Mouse (Mus musculus): ENCODE data around the gene Ankrd54. TPM values are rescaled to one million over a fixed set of nuclear protein-coding genes. Genes with fewer than 3 reads are reported as not detected.

Ankrd54 gene
- polyA plus RNA-seq, 1 experiment from 2014 or later: 23.9 TPM

- Histone ChIP-seq H3K36me3 (peaks cover 47% of the 10 kb centered on the region), H3K9ac (peak overlapping the region; percentile 94), H3K4me2 (peak overlapping the region; percentile 97), H3K27me3 (replicated peaks) (no peaks in the 10 kb centered on the region), H3K4me3 (peak overlapping the region; percentile 88), H3K27ac (replicated peaks) (peak overlapping the region; percentile 91; the same call in 1 of the 2 replicates), H3K4me1 (peaks cover 19% of the 10 kb centered on the region), H3K9me3 (no peaks in the 10 kb centered on the region)
- no peak for ATAC-seq (ENCODE audit: extremely low read depth, insufficient number of reproducible peaks, low FRiP score, low TSS enrichment)
- WGBS: 30% methylated on average over 15 of the region's 15 CpGs
Measured at GRCm38 (mm10) chr15:79075658-79076365, 13.1 kb upstream of the Ankrd54 start.

GRCm38 (mm10) chr15:79074913-79075532 is 12.3 kb upstream of the Ankrd54 start, which contains the start of gene Eif3l:
Eif3l (plus strand) TSS chr15:79075179.
- ATAC-seq (ENCODE audit: extremely low read depth, insufficient number of reproducible peaks, low FRiP score, low TSS enrichment): peak; percentile 70
- H3K4me1 ChIP-seq: peaks cover 19% of the 10 kb centered on the region
- peak within 1 kb of the TSS; percentile 91 for H3K27ac ChIP-seq (replicated peaks)
- WGBS: under 1% methylated on average over 49 of the region's 49 CpGs
- H3K4me2 ChIP-seq: peak within 1 kb of the TSS; percentile 97
- H3K27me3 ChIP-seq (replicated peaks): no peaks in the 10 kb centered on the region; the same call in 1 of the 2 replicates
- H3K36me3 ChIP-seq: peaks cover 41% of the 10 kb centered on the region
- H3K4me3 ChIP-seq: peak within 1 kb of the TSS; percentile 88
- peak within 1 kb of the TSS; percentile 94 for H3K9ac ChIP-seq
- H3K9me3 ChIP-seq: no peaks in the 10 kb centered on the region

- Histone ChIP-seq H3K36me3 (peaks cover 35% of the 10 kb centered on the region), H3K4me3 (peak overlapping the region; percentile 88), H3K27ac (replicated peaks) (peak overlapping the region; percentile 91), H3K4me2 (peak overlapping the region; percentile 97), H3K9ac (peak overlapping the region; percentile 94), H3K9me3 (no peaks in the 10 kb centered on the region), H3K4me1 (peaks cover 19% of the 10 kb centered on the region), H3K27me3 (replicated peaks) (no peaks in the 10 kb centered on the region; the same call in 1 of the 2 replicates)
- WGBS: 30% methylated on average over 10 of the region's 10 CpGs
- ATAC-seq (ENCODE audit: extremely low read depth, insufficient number of reproducible peaks, low FRiP score, low TSS enrichment): no peak
Measured at GRCm38 (mm10) chr15:79074446-79074845, 11.8 kb upstream of the Ankrd54 start.

GRCm38 (mm10) chr15:79073752-79074151 is 11.1 kb upstream of the Ankrd54 start:
- Histone ChIP-seq H3K4me3 (no peak overlapping the region), H3K9ac (no peak overlapping the region), H3K4me1 (peaks cover 20% of the 10 kb centered on the region), H3K36me3 (peaks cover 28% of the 10 kb centered on the region), H3K27ac (replicated peaks) (no peak overlapping the region), H3K27me3 (replicated peaks) (no peaks in the 10 kb centered on the region; the same call in 1 of the 2 replicates), H3K9me3 (no peaks in the 10 kb centered on the region), H3K4me2 (no peak overlapping the region)
- no peak for ATAC-seq (ENCODE audit: extremely low read depth, insufficient number of reproducible peaks, low FRiP score, low TSS enrichment)

- Histone ChIP-seq H3K9ac (no peak overlapping the region), H3K4me2 (no peak overlapping the region), H3K27ac (replicated peaks) (no peak overlapping the region), H3K9me3 (no peaks in the 10 kb centered on the region), H3K4me1 (peaks cover 24% of the 10 kb centered on the region), H3K27me3 (replicated peaks) (no peaks in the 10 kb centered on the region; the same call in 1 of the 2 replicates), H3K4me3 (no peak overlapping the region), H3K36me3 (peaks cover 4% of the 10 kb centered on the region)
- no peak for ATAC-seq (ENCODE audit: extremely low read depth, insufficient number of reproducible peaks, low FRiP score, low TSS enrichment)
- 64% methylated on average over 5 of the region's 5 CpGs for WGBS
Measured at GRCm38 (mm10) chr15:79071117-79072039, 8.7 kb upstream of the Ankrd54 start.

GRCm38 (mm10) chr15:79068416-79068815 is 5.7 kb upstream of the Ankrd54 start:
- H3K4me3 ChIP-seq: no peak overlapping the region
- no peak overlapping the region for H3K9ac ChIP-seq
- 61% methylated on average over 3 of the region's 3 CpGs for WGBS
- H3K27ac ChIP-seq (replicated peaks): no peak overlapping the region
- ATAC-seq (ENCODE audit: extremely low read depth, insufficient number of reproducible peaks, low FRiP score, low TSS enrichment): no peak
- H3K4me1 ChIP-seq: peaks cover 16% of the 10 kb centered on the region
- no peaks in the 10 kb centered on the region; the same call in 1 of the 2 replicates for H3K27me3 ChIP-seq (replicated peaks)
- H3K4me2 ChIP-seq: no peak overlapping the region
- no peaks in the 10 kb centered on the region for H3K9me3 ChIP-seq
- no peaks in the 10 kb centered on the region for H3K36me3 ChIP-seq

- 29% methylated on average over 3 of the region's 3 CpGs for WGBS
- no peak for ATAC-seq (ENCODE audit: extremely low read depth, insufficient number of reproducible peaks, low FRiP score, low TSS enrichment)
Measured at GRCm38 (mm10) chr15:79067631-79068030, 4.9 kb upstream of the Ankrd54 start.

GRCm38 (mm10) chr15:79066276-79066675 is 3.6 kb upstream of the Ankrd54 start:
- no peaks in the 10 kb centered on the region for H3K36me3 ChIP-seq
- H3K9me3 ChIP-seq: no peaks in the 10 kb centered on the region
- no peaks in the 10 kb centered on the region; the same call in 1 of the 2 replicates for H3K27me3 ChIP-seq (replicated peaks)
- H3K4me2 ChIP-seq: no peak overlapping the region
- peaks cover 27% of the 10 kb centered on the region for H3K4me1 ChIP-seq
- H3K27ac ChIP-seq (replicated peaks): no peak overlapping the region
- 55% methylated on average over 2 of the region's 2 CpGs for WGBS
- H3K4me3 ChIP-seq: no peak overlapping the region
- H3K9ac ChIP-seq: no peak overlapping the region
- no peak for ATAC-seq (ENCODE audit: extremely low read depth, insufficient number of reproducible peaks, low FRiP score, low TSS enrichment)

More at GRCm38 (mm10) chr15:79067631-79068030, 4.9 kb upstream of the Ankrd54 start:
- no peak overlapping the region for H3K4me3 ChIP-seq
- no peaks in the 10 kb centered on the region for H3K9me3 ChIP-seq
- H3K4me2 ChIP-seq: no peak overlapping the region
- no peak overlapping the region for H3K9ac ChIP-seq
- peak overlapping the region; percentile 36 for H3K27ac ChIP-seq (replicated peaks)
- no peaks in the 10 kb centered on the region; the same call in 1 of the 2 replicates for H3K27me3 ChIP-seq (replicated peaks)
- no peaks in the 10 kb centered on the region for H3K36me3 ChIP-seq
- H3K4me1 ChIP-seq: peaks cover 18% of the 10 kb centered on the region

- 49% methylated on average over 8 of the region's 8 CpGs for WGBS
- H3K4me1 ChIP-seq: peaks cover 34% of the 10 kb centered on the region
- no peaks in the 10 kb centered on the region for H3K9me3 ChIP-seq
- no peak overlapping the region for H3K4me3 ChIP-seq
- H3K4me2 ChIP-seq: no peak overlapping the region
- H3K9ac ChIP-seq: no peak overlapping the region
- H3K36me3 ChIP-seq: peaks cover 8% of the 10 kb centered on the region
- no peaks in the 10 kb centered on the region; the same call in 1 of the 2 replicates for H3K27me3 ChIP-seq (replicated peaks)
- ATAC-seq (ENCODE audit: extremely low read depth, insufficient number of reproducible peaks, low FRiP score, low TSS enrichment): no peak
- H3K27ac ChIP-seq (replicated peaks): 0 out of 2 replicates have a peak overlapping the region, but pooled peaks have one; percentile 28
Measured at GRCm38 (mm10) chr15:79065086-79065770, 2.5 kb upstream of the Ankrd54 start.

- 0 out of 2 replicates have a peak overlapping the region, but pooled peaks have one; percentile 2 for H3K27ac ChIP-seq (replicated peaks)
- peak overlapping the region; percentile 69 for H3K9ac ChIP-seq
- WGBS: 9% methylated on average over 14 of the region's 14 CpGs
- H3K4me2 ChIP-seq: peak overlapping the region; percentile 71
- no peaks in the 10 kb centered on the region for H3K27me3 ChIP-seq (replicated peaks)
- peaks cover 29% of the 10 kb centered on the region for H3K4me1 ChIP-seq
- H3K9me3 ChIP-seq: no peaks in the 10 kb centered on the region
- H3K4me3 ChIP-seq: peak overlapping the region; percentile 80
- H3K36me3 ChIP-seq: peaks cover 27% of the 10 kb centered on the region
- ATAC-seq (ENCODE audit: extremely low read depth, insufficient number of reproducible peaks, low FRiP score, low TSS enrichment): no peak
Measured at GRCm38 (mm10) chr15:79063160-79063740, 557 bp upstream of the Ankrd54 start.

Measured in heart, embryonic 13.5 days (tissue).